Mouse (Mus musculus): ENCODE results near the gene Hibadh. TPM values are rescaled to one million over a fixed set of nuclear protein-coding genes. Genes with fewer than 3 reads are reported as not detected.
"Not testable (repeated sequence)": the region's sequence is repeated elsewhere in the genome, so short reads cannot be mapped to it uniquely, and the experiment has no call there.

The Hibadh gene
- total RNA-seq (2021), result 10 to 100 TPM; 40.1 to 40.6 TPM
- long read RNA-seq, experiment 1, transcript Hibadh-201 (8 exons, 1,825 nt), result major isoform, 47 of 53 reads
- long read RNA-seq, experiment 1, partial matches to known transcripts, result 2 of 53 reads
- long read RNA-seq, experiment 1, other reads (novel, unspliced or antisense), result 4 of 53 reads
- long read RNA-seq, experiment 2, transcript Hibadh-201 (8 exons, 1,825 nt), result major isoform, 66 of 74 reads
- long read RNA-seq, experiment 2, partial matches to known transcripts, result 2 of 74 reads
- long read RNA-seq, experiment 2, other reads (novel, unspliced or antisense), result 6 of 74 reads

- DNase-seq (ENCODE audit: low spot score in 2 of 2), result peak; percentile 92 to 97
Observed at GRCm38 (mm10) chr6:52640224-52640712, at the start of gene Hibadh. Gene Hibadh, minus strand, starts transcription at chr6:52640389.

GRCm38 (mm10) chr6:52686901-52687500 lies 46.8 kb upstream of the Hibadh start:
- no peak for DNase-seq (ENCODE audit: low spot score in 2 of 2)

- DNase-seq (ENCODE audit: low spot score in 2 of 2), result no peak
Observed at GRCm38 (mm10) chr6:52682607-52683006, 42.4 kb upstream of the Hibadh start.

- no peak for DNase-seq (ENCODE audit: low spot score in 2 of 2)
Observed at GRCm38 (mm10) chr6:52681847-52682485, 41.8 kb upstream of the Hibadh start.

- DNase-seq (ENCODE audit: low spot score in 2 of 2), result no peak
Observed at GRCm38 (mm10) chr6:52680458-52681032, 40.4 kb upstream of the Hibadh start.

- no peak for DNase-seq (ENCODE audit: low spot score in 2 of 2)
Observed at GRCm38 (mm10) chr6:52679565-52679964, 39.4 kb upstream of the Hibadh start.

GRCm38 (mm10) chr6:52677534-52677933 lies 37.3 kb upstream of the Hibadh start:
- DNase-seq (ENCODE audit: low spot score in 2 of 2), result not testable (repeated sequence)

- no peak for DNase-seq (ENCODE audit: low spot score in 2 of 2)
Observed at GRCm38 (mm10) chr6:52675222-52675921, 35.2 kb upstream of the Hibadh start.

- DNase-seq (ENCODE audit: low spot score in 2 of 2), result no peak
Observed at GRCm38 (mm10) chr6:52674541-52674940, 34.4 kb upstream of the Hibadh start.

GRCm38 (mm10) chr6:52673706-52674105 lies 33.5 kb upstream of the Hibadh start:
- DNase-seq (ENCODE audit: low spot score in 2 of 2), result no peak

GRCm38 (mm10) chr6:52672539-52672938 lies 32.4 kb upstream of the Hibadh start:
- no peak for DNase-seq (ENCODE audit: low spot score in 2 of 2)

GRCm38 (mm10) chr6:52671791-52672190 lies 31.6 kb upstream of the Hibadh start:
- no peak for DNase-seq (ENCODE audit: low spot score in 2 of 2)

- DNase-seq (ENCODE audit: low spot score in 2 of 2), result not testable (repeated sequence)
Observed at GRCm38 (mm10) chr6:52669878-52670277, 29.7 kb upstream of the Hibadh start.

- DNase-seq (ENCODE audit: low spot score in 2 of 2), result no peak
Observed at GRCm38 (mm10) chr6:52667641-52668040, 27.5 kb upstream of the Hibadh start.

GRCm38 (mm10) chr6:52663021-52663420 lies 22.8 kb upstream of the Hibadh start:
- DNase-seq (ENCODE audit: low spot score in 2 of 2), result no peak

GRCm38 (mm10) chr6:52655266-52655665 lies 15.1 kb upstream of the Hibadh start:
- DNase-seq (ENCODE audit: low spot score in 2 of 2), result no peak

GRCm38 (mm10) chr6:52648806-52649205 lies 8.6 kb upstream of the Hibadh start:
- DNase-seq (ENCODE audit: low spot score in 2 of 2), result no peak

- DNase-seq (ENCODE audit: low spot score in 2 of 2), result no peak
Observed at GRCm38 (mm10) chr6:52648031-52648430, 7.8 kb upstream of the Hibadh start.

- DNase-seq (ENCODE audit: low spot score in 2 of 2), result no peak
Observed at GRCm38 (mm10) chr6:52645926-52646325, 5.7 kb upstream of the Hibadh start.

- DNase-seq (ENCODE audit: low spot score in 2 of 2), result no peak
Observed at GRCm38 (mm10) chr6:52642152-52642551, 2.0 kb upstream of the Hibadh start.

GRCm38 (mm10) chr6:52641076-52641475 lies 887 bp upstream of the Hibadh start:
- no peak for DNase-seq (ENCODE audit: low spot score in 2 of 2)
